Mouse (Mus musculus) frontal cortex, postnatal 36 days (tissue): ENCODE measurements at regions not wholly inside any gene's neighbourhood (a gene's known extent, or its start where the extent isn't known, plus 50 kb on each side); places are given as distances from the start of the nearest gene placed in this dataset.

Experiments
- DNase-seq, 2 experiments: peaks; one replicate each; pipeline ENCODE4 v3.0.0; 2022; ENCODE audit warnings: low spot score in 2 of 2

GRCm38 (mm10) chr19:32881443-32881842 lies 124.1 kb downstream of the Pten start:
- no peak for DNase-seq

- no peak for DNase-seq
Measured at GRCm38 (mm10) chr19:32884279-32884678, 127.0 kb downstream of the Pten start.

GRCm38 (mm10) chr19:32885481-32886131 lies 128.3 kb downstream of the Pten start:
- no peak for DNase-seq

- DNase-seq, result no peak
Measured at GRCm38 (mm10) chr19:32887190-32887589, 129.9 kb downstream of the Pten start.

- no peak for DNase-seq
Measured at GRCm38 (mm10) chr19:32888616-32889305, 131.5 kb downstream of the Pten start.

GRCm38 (mm10) chr19:32890801-32891200 lies 133.5 kb downstream of the Pten start:
- no peak for DNase-seq

- no peak for DNase-seq
Measured at GRCm38 (mm10) chr19:32892469-32892868, 135.2 kb downstream of the Pten start.

- DNase-seq, result no peak
Measured at GRCm38 (mm10) chr19:32903454-32904108, 146.3 kb downstream of the Pten start.

GRCm38 (mm10) chr19:32904517-32904916 lies 147.2 kb downstream of the Pten start:
- no peak for DNase-seq

- DNase-seq, result no peak
Measured at GRCm38 (mm10) chr19:32905901-32906431, 148.7 kb downstream of the Pten start.

GRCm38 (mm10) chr19:32906820-32907219 lies 149.5 kb downstream of the Pten start:
- DNase-seq, result no peak

- DNase-seq, result no peak
Measured at GRCm38 (mm10) chr19:32910050-32910462, 152.8 kb downstream of the Pten start.

GRCm38 (mm10) chr19:32912323-32912722 lies 155.0 kb downstream of the Pten start:
- no peak for DNase-seq

- DNase-seq, result no peak
Measured at GRCm38 (mm10) chr19:32916507-32917280, 159.4 kb downstream of the Pten start.

- DNase-seq, result no peak
Measured at GRCm38 (mm10) chr19:32921021-32921420, 163.7 kb downstream of the Pten start.

GRCm38 (mm10) chr19:32923911-32924310 lies 166.6 kb downstream of the Pten start:
- DNase-seq, result no peak

- DNase-seq, result no peak
Measured at GRCm38 (mm10) chr19:32925628-32926505, 168.6 kb downstream of the Pten start.

GRCm38 (mm10) chr19:32926571-32926970 lies 169.3 kb downstream of the Pten start:
- DNase-seq, result no peak

GRCm38 (mm10) chr19:32933676-32934075 lies 176.4 kb downstream of the Pten start:
- DNase-seq, result no peak

- no peak for DNase-seq
Measured at GRCm38 (mm10) chr19:32935638-32936037, 178.3 kb downstream of the Pten start.

- no peak for DNase-seq
Measured at GRCm38 (mm10) chr19:32937591-32937990, 180.3 kb downstream of the Pten start.
